Mouse (Mus musculus) heart, embryonic 14.5 days (tissue): ENCODE measurements at regions not wholly inside any gene's neighbourhood (a gene's known extent, or its start where the extent isn't known, plus 50 kb on each side); places are given as distances from the start of the nearest gene placed in this dataset.

Source experiments
- ATAC-seq: fragments of 200-750 bp; cut with Nextera tagmentation; 2 replicates; pipeline ENCODE4 v1.8.0; 2017; ENCODE audit warnings: low read depth, moderate TSS enrichment; ENCODE audit not compliant: insufficient number of reproducible peaks, insufficient read depth, low FRiP score
- H3K27ac ChIP-seq, 2 experiments: fragments of 200-500 bp in 1 of 2; fragments of 300-500 bp in 1 of 2; sonication (generic) in 1 of 2; replicated peaks in 1 of 2; 2 replicates each; pipeline ENCODE4 v1.5.1; 2012 to 2014; ENCODE audit warnings: low read depth in 2 of 2, low read length in 2 of 2, control low read depth in 1 of 2, mild to moderate bottlenecking in 1 of 2, mixed read lengths in 1 of 2; ENCODE audit not compliant: control insufficient read depth in 1 of 2, insufficient read depth in 1 of 2
- H3K27me3 ChIP-seq: fragments of 300-500 bp; sonication (generic); 2 replicates; pipeline ENCODE4 v1.6.1; 2014; ENCODE audit warnings: mild to moderate bottlenecking, low read length, control low read depth; ENCODE audit not compliant: control insufficient read depth, insufficient read depth
- H3K36me3 ChIP-seq: fragments of 300-500 bp; sonication (generic); 2 replicates; pipeline ENCODE4 v1.6.1; 2014; ENCODE audit warnings: mild to moderate bottlenecking, control low read depth, low read length, mixed read lengths; ENCODE audit not compliant: control insufficient read depth, insufficient read depth
- H3K4me1 ChIP-seq, 2 experiments: fragments of 200-500 bp in 1 of 2; fragments of 300-500 bp in 1 of 2; sonication (generic) in 1 of 2; 2 replicates each; pipeline ENCODE4 v1.6.1; 2012 to 2014; ENCODE audit warnings: low read length in 2 of 2, control low read depth in 1 of 2, mixed read lengths in 1 of 2; ENCODE audit not compliant: control insufficient read depth in 2 of 2, insufficient read depth in 2 of 2
- H3K4me2 ChIP-seq: fragments of 300-500 bp; sonication (generic); 2 replicates; pipeline ENCODE4 v1.6.1; 2014; ENCODE audit warnings: mild to moderate bottlenecking, low read length
- H3K4me3 ChIP-seq, 2 experiments: fragments of 200-500 bp in 1 of 2; fragments of 300-500 bp in 1 of 2; sonication (generic) in 1 of 2; 2 replicates each; pipeline ENCODE4 v1.5.1; 2012 to 2014; ENCODE audit warnings: low read length in 2 of 2, mild to moderate bottlenecking in 2 of 2, control low read depth in 1 of 2, low read depth in 1 of 2, moderate library complexity in 1 of 2; ENCODE audit not compliant: control insufficient read depth in 1 of 2, insufficient read depth in 1 of 2
- H3K9ac ChIP-seq: fragments of 300-500 bp; sonication (generic); 2 replicates; pipeline ENCODE4 v1.6.1; 2014; ENCODE audit warnings: mild to moderate bottlenecking, low read length
- H3K9me3 ChIP-seq: fragments of 300-500 bp; sonication (generic); 2 replicates; pipeline ENCODE4 v1.6.1; 2016; ENCODE audit warnings: low read length, control low read depth; ENCODE audit not compliant: control insufficient read depth
- WGBS: fragments of 180-500 bp; shearing (Covaris S2); extraction: QIAGEN DNeasy Blood & Tissue Kit; methylation state at CpG from one replicate; pipeline ENCODE4 v1.1.7; 2014; 5-methylcytosine and 5-hydroxymethylcytosine counted together

GRCm38 (mm10) chr3:66656458-66656857 lies 324.7 kb upstream of the Rsrc1 start:
- Histone ChIP-seq H3K4me2 (no peak overlapping the region), H3K27me3 (no peaks in the 10 kb centered on the region), H3K9ac (no peak overlapping the region), H3K4me3 (no peak overlapping the region), H3K36me3 (no peaks in the 10 kb centered on the region), H3K27ac (no peak overlapping the region), H3K4me1 (peaks cover 8 to 24% of the 10 kb centered on the region in 2 experiments), H3K9me3 (no peaks in the 10 kb centered on the region)
- ATAC-seq, result no peak
- 26% methylated on average over 5 of the region's 5 CpGs for WGBS

- no peak overlapping the region for H3K9ac ChIP-seq
- no peaks in the 10 kb centered on the region for H3K36me3 ChIP-seq
- H3K27ac ChIP-seq, result no peak overlapping the region
- H3K4me3 ChIP-seq, result no peak overlapping the region
- no peak overlapping the region for H3K4me2 ChIP-seq
- H3K27me3 ChIP-seq, result no peaks in the 10 kb centered on the region
- no peak; the same call in 1 of the 2 replicates for ATAC-seq
- no peaks in the 10 kb centered on the region for H3K9me3 ChIP-seq
- H3K4me1 ChIP-seq, result peaks cover 6 to 21% of the 10 kb centered on the region in 2 experiments
- WGBS, result 42% methylated on average over 5 of the region's 5 CpGs
These were observed 320.6 kb upstream of the Rsrc1 start for GRCm38 (mm10) chr3:66660555-66660954.

- Histone ChIP-seq H3K9ac (no peak overlapping the region), H3K27me3 (no peaks in the 10 kb centered on the region), H3K4me2 (no peak overlapping the region), H3K4me3 (no peak overlapping the region), H3K4me1 (peaks cover 4 to 10% of the 10 kb centered on the region in 2 experiments; a peak in 3 of 4 replicates), H3K27ac (no peak overlapping the region), H3K9me3 (no peaks in the 10 kb centered on the region), H3K36me3 (no peaks in the 10 kb centered on the region)
- no peak for ATAC-seq
- 74% methylated on average over 8 of the region's 8 CpGs for WGBS
These were observed 319.2 kb upstream of the Rsrc1 start for GRCm38 (mm10) chr3:66661826-66662618.

GRCm38 (mm10) chr3:66683589-66684286 lies 297.5 kb upstream of the Rsrc1 start:
- WGBS, result 73% methylated on average over 8 of the region's 8 CpGs
- no peaks in the 10 kb centered on the region for H3K4me1 ChIP-seq
- no peaks in the 10 kb centered on the region for H3K36me3 ChIP-seq
- no peak overlapping the region for H3K4me2 ChIP-seq
- no peaks in the 10 kb centered on the region for H3K27me3 ChIP-seq
- ATAC-seq, result no peak
- H3K9me3 ChIP-seq, result peaks cover 4% of the 10 kb centered on the region; the same call in 1 of the 2 replicates
- no peak overlapping the region for H3K4me3 ChIP-seq
- H3K9ac ChIP-seq, result no peak overlapping the region
- H3K27ac ChIP-seq, result no peak overlapping the region

- H3K27ac ChIP-seq, result no peak overlapping the region
- H3K27me3 ChIP-seq, result no peaks in the 10 kb centered on the region
- ATAC-seq, result no peak
- H3K4me3 ChIP-seq, result no peak overlapping the region
- H3K9me3 ChIP-seq, result peaks cover 4% of the 10 kb centered on the region; the same call in 1 of the 2 replicates
- H3K4me1 ChIP-seq, result no peaks in the 10 kb centered on the region
- H3K36me3 ChIP-seq, result no peaks in the 10 kb centered on the region
- no peak overlapping the region for H3K9ac ChIP-seq
- no peak overlapping the region for H3K4me2 ChIP-seq
- WGBS, result 74% methylated on average over 5 of the region's 5 CpGs
These were observed 296.8 kb upstream of the Rsrc1 start for GRCm38 (mm10) chr3:66684287-66684903.

GRCm38 (mm10) chr3:66685136-66685535 lies 296.1 kb upstream of the Rsrc1 start:
- 86% methylated on average over 12 of the region's 12 CpGs for WGBS
- no peak overlapping the region for H3K9ac ChIP-seq
- ATAC-seq, result no peak

GRCm38 (mm10) chr3:66687126-66687525 lies 294.1 kb upstream of the Rsrc1 start:
- no peak overlapping the region for H3K27ac ChIP-seq
- H3K4me3 ChIP-seq, result no peak overlapping the region
- ATAC-seq, result no peak
- no peak overlapping the region for H3K4me2 ChIP-seq
- H3K27me3 ChIP-seq, result no peaks in the 10 kb centered on the region
- H3K9me3 ChIP-seq, result peaks cover 4% of the 10 kb centered on the region; the same call in 1 of the 2 replicates
- H3K9ac ChIP-seq, result no peak overlapping the region
- no peaks in the 10 kb centered on the region for H3K4me1 ChIP-seq
- 76% methylated on average over 1 of the region's 1 CpGs for WGBS
- no peaks in the 10 kb centered on the region for H3K36me3 ChIP-seq

More at GRCm38 (mm10) chr3:66685136-66685535, 296.1 kb upstream of the Rsrc1 start:
- no peak overlapping the region for H3K4me3 ChIP-seq
- peaks cover 4% of the 10 kb centered on the region; the same call in 1 of the 2 replicates for H3K9me3 ChIP-seq
- H3K36me3 ChIP-seq, result no peaks in the 10 kb centered on the region
- H3K4me1 ChIP-seq, result no peaks in the 10 kb centered on the region
- no peak overlapping the region for H3K4me2 ChIP-seq
- no peaks in the 10 kb centered on the region for H3K27me3 ChIP-seq
- H3K27ac ChIP-seq, result no peak overlapping the region
